8 mouse cellular contexts compared by ENCODE assay signal in genomic region chr9:32186489-32186888, GRCm38 (mm10).
DNase-seq lines count a peak whose midpoint lies in the region; TF ChIP-seq lines count a peak whose summit lies in the region.
"Had no signal": no experiment of that assay in that cellular context is flagged by ENCODE, and none has a peak within 500 bp of the region (broad histone marks: within the 10 kb centered on the region; RNA-seq: fewer than 3 reads in every experiment).

No protein-coding gene starts in this region.

- H3K9ac ChIP-seq in MEL (ENCODE audit: control insufficient read depth, low read depth, low read length, poor library complexity, severe bottlenecking), result no peak overlapping the region

- H3K36me3 ChIP-seq in MEL (ENCODE audit: control insufficient read depth in 1 of 2, insufficient read depth in 2 of 2, low read length in 2 of 2), result no peaks in the 10 kb centered on the region

- peak; percentile 19 for DNase-seq in left cerebral cortex, postnatal 4 days
- DNase-seq in left cerebral cortex, postnatal 25 days (ENCODE audit: low spot score in 2 of 2), result no peak
- DNase-seq in MEL (ENCODE audit: low read depth, low spot score), result peak; percentile 55
- peak; percentile 37 for DNase-seq in brain, adult 2 months (ENCODE audit: low read depth, low spot score)
- peak; percentile 22 for DNase-seq in lung, postnatal 10 days
- no peak for DNase-seq in gastrocnemius, adult 18-20 months (ENCODE audit: low spot score)
- DNase-seq in natural killer cell, adult 2 months (ENCODE audit: low spot score in 2 of 2), result no peak

- no peak overlapping the region for H3K4me3 ChIP-seq in MEL (ENCODE audit: control insufficient read depth in 1 of 2, insufficient read depth in 1 of 2, low read depth in 2 of 2, low read length in 2 of 2)
- H3K4me3 ChIP-seq: heart, embryonic 10.5 days had no signal

- H3K4me1 ChIP-seq in MEL (ENCODE audit: control insufficient read depth in 1 of 2, insufficient read depth in 2 of 2, low read length in 2 of 2), result no peaks in the 10 kb centered on the region
- H3K4me1 ChIP-seq: heart, embryonic 10.5 days had no signal

- H3K9me3 ChIP-seq in MEL (replicated peaks; ENCODE audit: insufficient read depth, low read length), result no peaks in the 10 kb centered on the region
- H3K9me3 ChIP-seq: heart, embryonic 10.5 days had no signal

- no peak overlapping the region for H3K27ac ChIP-seq in MEL (ENCODE audit: control insufficient read depth, low read depth, low read length)
- H3K27ac ChIP-seq: heart, embryonic 10.5 days had no signal

- no peaks in the 10 kb centered on the region; a peak in 2 of 4 replicates for H3K27me3 ChIP-seq in MEL (ENCODE audit: control insufficient read depth in 1 of 2, insufficient read depth in 2 of 2, low read length in 2 of 2)

- TF ChIP-seq POLR2A in MEL (IDR thresholded peaks at IDR 0.05; ENCODE audit: control insufficient read depth in 1 of 2, insufficient read depth in 1 of 2, low read depth in 1 of 2, low read length in 2 of 2, poor library complexity in 1 of 2), result no peak

- peak; percentile 28 to 69 (median 53) for TF ChIP-seq CTCF in MEL (IDR thresholded peaks at IDR 0.05 in 2 of 3, conservative IDR thresholded peaks at IDR 0.05 in 1 of 3; ENCODE audit: control insufficient read depth in 1 of 3, insufficient read depth in 1 of 3, low read depth in 2 of 3, low read length in 3 of 3, poor library complexity in 1 of 3, severe bottlenecking in 1 of 3)

- TF ChIP-seq RAD21 in MEL (IDR thresholded peaks at IDR 0.05; ENCODE audit: low read depth, low read length), result peak; percentile 21

- no peaks in the 10 kb centered on the region for H3K79me2 ChIP-seq in MEL (ENCODE audit: control insufficient read depth, insufficient read depth, low read length, poor library complexity)

- intact Hi-C loops in left cerebral cortex, postnatal 4 days (cut with DNase I), result no loop called here
- intact Hi-C loops in left cerebral cortex, postnatal 25 days (cut with DNase I), result no loop called here

- TF ChIP-seq EP300 in MEL (IDR thresholded peaks at IDR 0.05; ENCODE audit: low read depth in 1 of 2, low read length in 2 of 2), result no peak

TF ChIP-seq in MEL, 35 proteins besides CTCF, POLR2A, EP300 and RAD21:
- peak; percentile 63 for TF ChIP-seq SMC3 (IDR thresholded peaks at IDR 0.05; ENCODE audit: low read depth, low read length)
- no peak for TF ChIP-seq RCOR1 (IDR thresholded peaks at IDR 0.05; ENCODE audit: low read depth, low read length)
TF ChIP-seq in MEL: peak in this region for 1.

Comparison
In these comparisons a context has a peak if more than half of its experiments do, and no peak if none do; other contexts are left out.
1. DNase-seq: peak in left cerebral cortex, postnatal 4 days (single experiment), MEL (single experiment), brain, adult 2 months (single experiment) and lung, postnatal 10 days (single experiment); none in left cerebral cortex, postnatal 25 days (0 of 2), gastrocnemius, adult 18-20 months (single experiment) and natural killer cell, adult 2 months (0 of 2).